Mouse (Mus musculus) macrophage (primary cell): ENCODE measurements around the gene Cmtm8. TPM values are rescaled to one million over a fixed set of nuclear protein-coding genes. Genes with fewer than 3 reads are reported as not detected.

Experiments
- H3K27ac ChIP-seq: fragments of 350-480 bp; formaldehyde crosslinking; 2 replicates; pipeline ENCODE4 v1.9.0; 2021
- H3K36me3 ChIP-seq: fragments of 350-480 bp; formaldehyde crosslinking; 2 replicates; pipeline ENCODE4 v1.9.0; 2021; ENCODE audit errors: inconsistent target
- H3K4me3 ChIP-seq: fragments of 350-480 bp; formaldehyde crosslinking; 2 replicates; pipeline ENCODE4 v1.9.0; 2021; ENCODE audit errors: inconsistent target
- H3K79me2 ChIP-seq: fragments of 350-480 bp; formaldehyde crosslinking; 2 replicates; pipeline ENCODE4 v1.9.0; 2021; ENCODE audit errors: inconsistent target
- WGBS: methylation state at CpG from one replicate; pipeline ENCODE4 v1.1.7; 2026; ENCODE audit warnings: inconsistent platforms; ENCODE audit not compliant: missing documents; 5-methylcytosine and 5-hydroxymethylcytosine counted together
- polyA plus RNA-seq: library from polyadenylated mRNA; stranded (reverse); fragments of 250-400 nt; gene quantifications from 3 replicates; pipeline ENCODE4 v1.2.4, GENCODE M21; 2018; ENCODE audit warnings: inconsistent platforms

Cmtm8 gene
- polyA plus RNA-seq, 1 experiment from 2014 or later, result 0.99 TPM

- H3K36me3 ChIP-seq, result no peaks in the 10 kb centered on the region
- H3K4me3 ChIP-seq, result no peak overlapping the region
- no peaks in the 10 kb centered on the region for H3K79me2 ChIP-seq
- WGBS, result 97% methylated on average over 7 of the region's 7 CpGs
- H3K27ac ChIP-seq, result no peak overlapping the region
Measured at GRCm38 (mm10) chr9:114842269-114842668, 1.7 kb downstream of the Cmtm8 start.

GRCm38 (mm10) chr9:114838870-114839269, 5.1 kb downstream of the Cmtm8 start:
- Histone ChIP-seq H3K4me3 (no peak overlapping the region), H3K27ac (no peak overlapping the region), H3K36me3 (no peaks in the 10 kb centered on the region), H3K79me2 (no peaks in the 10 kb centered on the region)
- 81% methylated on average over 5 of the region's 5 CpGs for WGBS

- Histone ChIP-seq H3K4me3 (no peak overlapping the region), H3K36me3 (no peaks in the 10 kb centered on the region), H3K27ac (no peak overlapping the region), H3K79me2 (no peaks in the 10 kb centered on the region)
- 17% methylated on average over 6 of the region's 6 CpGs for WGBS
Measured at GRCm38 (mm10) chr9:114831527-114831926, 12.4 kb downstream of the Cmtm8 start.

GRCm38 (mm10) chr9:114830351-114830750, 13.6 kb downstream of the Cmtm8 start:
- no peak overlapping the region for H3K27ac ChIP-seq
- H3K79me2 ChIP-seq, result no peaks in the 10 kb centered on the region
- WGBS, result 75% methylated on average over 6 of the region's 7 CpGs
- H3K36me3 ChIP-seq, result no peaks in the 10 kb centered on the region
- H3K4me3 ChIP-seq, result no peak overlapping the region

- 83% methylated on average over 8 of the region's 8 CpGs for WGBS
- Histone ChIP-seq H3K36me3 (no peaks in the 10 kb centered on the region), H3K79me2 (no peaks in the 10 kb centered on the region), H3K27ac (no peak overlapping the region), H3K4me3 (no peak overlapping the region)
Measured at GRCm38 (mm10) chr9:114829669-114830068, 14.3 kb downstream of the Cmtm8 start.

GRCm38 (mm10) chr9:114828377-114828776, 15.6 kb downstream of the Cmtm8 start:
- Histone ChIP-seq H3K79me2 (no peaks in the 10 kb centered on the region), H3K27ac (no peak overlapping the region), H3K4me3 (no peak overlapping the region), H3K36me3 (no peaks in the 10 kb centered on the region)
- 96% methylated on average over 6 of the region's 6 CpGs for WGBS

- H3K4me3 ChIP-seq, result no peak overlapping the region
- H3K36me3 ChIP-seq, result no peaks in the 10 kb centered on the region
- no peaks in the 10 kb centered on the region for H3K79me2 ChIP-seq
- no peak overlapping the region for H3K27ac ChIP-seq
- 100% methylated on average over 1 of the region's 1 CpGs for WGBS
Measured at GRCm38 (mm10) chr9:114827242-114827852, 16.6 kb downstream of the Cmtm8 start.

- H3K79me2 ChIP-seq, result no peaks in the 10 kb centered on the region
- H3K36me3 ChIP-seq, result no peaks in the 10 kb centered on the region
- 97% methylated on average over 7 of the region's 7 CpGs for WGBS
- H3K27ac ChIP-seq, result no peak overlapping the region
- H3K4me3 ChIP-seq, result no peak overlapping the region
Measured at GRCm38 (mm10) chr9:114824166-114824565, 19.8 kb downstream of the Cmtm8 start.

- Histone ChIP-seq H3K36me3 (no peaks in the 10 kb centered on the region), H3K79me2 (no peaks in the 10 kb centered on the region), H3K4me3 (no peak overlapping the region), H3K27ac (no peak overlapping the region)
- WGBS, result 89% methylated on average over 15 of the region's 15 CpGs
Measured at GRCm38 (mm10) chr9:114821548-114822289, 22.2 kb downstream of the Cmtm8 start.

GRCm38 (mm10) chr9:114818918-114819317, 25.0 kb downstream of the Cmtm8 start:
- Histone ChIP-seq H3K27ac (no peak overlapping the region), H3K79me2 (no peaks in the 10 kb centered on the region), H3K36me3 (no peaks in the 10 kb centered on the region), H3K4me3 (no peak overlapping the region)
- 87% methylated on average over 3 of the region's 3 CpGs for WGBS

- 87% methylated on average over 7 of the region's 7 CpGs for WGBS
- Histone ChIP-seq H3K4me3 (no peak overlapping the region), H3K79me2 (no peaks in the 10 kb centered on the region), H3K36me3 (no peaks in the 10 kb centered on the region), H3K27ac (no peak overlapping the region)
Measured at GRCm38 (mm10) chr9:114817012-114817411, 26.9 kb downstream of the Cmtm8 start.

GRCm38 (mm10) chr9:114816121-114816520, 27.8 kb downstream of the Cmtm8 start:
- Histone ChIP-seq H3K79me2 (no peaks in the 10 kb centered on the region), H3K36me3 (no peaks in the 10 kb centered on the region), H3K27ac (no peak overlapping the region), H3K4me3 (no peak overlapping the region)
- 98% methylated on average over 7 of the region's 7 CpGs for WGBS

GRCm38 (mm10) chr9:114815315-114815714, 28.6 kb downstream of the Cmtm8 start:
- Histone ChIP-seq H3K27ac (no peak overlapping the region), H3K79me2 (no peaks in the 10 kb centered on the region), H3K4me3 (no peak overlapping the region), H3K36me3 (no peaks in the 10 kb centered on the region)
- WGBS, result 29% methylated on average over 4 of the region's 4 CpGs

GRCm38 (mm10) chr9:114812001-114812400, 32.0 kb downstream of the Cmtm8 start:
- Histone ChIP-seq H3K79me2 (no peaks in the 10 kb centered on the region), H3K4me3 (no peak overlapping the region), H3K36me3 (no peaks in the 10 kb centered on the region), H3K27ac (peak overlapping the region; percentile 39)
- WGBS, result 48% methylated on average over 4 of the region's 4 CpGs

- Histone ChIP-seq H3K79me2 (no peaks in the 10 kb centered on the region), H3K36me3 (no peaks in the 10 kb centered on the region), H3K4me3 (no peak overlapping the region), H3K27ac (no peak overlapping the region)
- 86% methylated on average over 11 of the region's 11 CpGs for WGBS
Measured at GRCm38 (mm10) chr9:114810837-114811236, 33.1 kb downstream of the Cmtm8 start.
